Mouse (Mus musculus) lung, postnatal 4 days (tissue): ENCODE results near the gene Olfr740.

Source experiments
- DNase-seq, 2 experiments: peaks; one replicate each; pipeline ENCODE4 v3.0.0; 2021

Gene Olfr740

GRCm38 (mm10) chr14:50445245-50445644, at the start of gene Olfr740:
Olfr740 (plus strand) TSS chr14:50445545.
- no peak for DNase-seq

- DNase-seq = no peak
Observed at GRCm38 (mm10) chr14:50407268-50407667, 38.1 kb upstream of the Olfr740 start, which contains the start of gene Olfr738. Olfr738 (plus strand) TSS chr14:50407568.

GRCm38 (mm10) chr14:50418326-50418725, 27.0 kb upstream of the Olfr740 start, which contains the start of gene Olfr739:
Olfr739 (plus strand) TSS chr14:50418626.
- no peak for DNase-seq

- DNase-seq = no peak
Observed at GRCm38 (mm10) chr14:50472438-50472837, 27.1 kb downstream of the Olfr740 start, which contains the start of gene Olfr741. Olfr741 (plus strand) TSS chr14:50472738.

- no peak for DNase-seq
Observed at GRCm38 (mm10) chr14:50478406-50478805, 33.1 kb downstream of the Olfr740 start.

- DNase-seq = no peak
Observed at GRCm38 (mm10) chr14:50503300-50503699, 58.0 kb downstream of the Olfr740 start, which contains the start of gene Olfr742. Olfr742 (plus strand) TSS chr14:50503600.
